Mouse (Mus musculus): ENCODE data around the gene Ifna5. TPM values are rescaled to one million over a fixed set of nuclear protein-coding genes. Genes with fewer than 3 reads are reported as not detected.
"Not testable (repeated sequence)": the region's sequence is repeated elsewhere in the genome, so short reads cannot be mapped to it uniquely, and the experiment has no call there.

The Ifna5 gene
- not detected for total RNA-seq (2022)

DNA sequence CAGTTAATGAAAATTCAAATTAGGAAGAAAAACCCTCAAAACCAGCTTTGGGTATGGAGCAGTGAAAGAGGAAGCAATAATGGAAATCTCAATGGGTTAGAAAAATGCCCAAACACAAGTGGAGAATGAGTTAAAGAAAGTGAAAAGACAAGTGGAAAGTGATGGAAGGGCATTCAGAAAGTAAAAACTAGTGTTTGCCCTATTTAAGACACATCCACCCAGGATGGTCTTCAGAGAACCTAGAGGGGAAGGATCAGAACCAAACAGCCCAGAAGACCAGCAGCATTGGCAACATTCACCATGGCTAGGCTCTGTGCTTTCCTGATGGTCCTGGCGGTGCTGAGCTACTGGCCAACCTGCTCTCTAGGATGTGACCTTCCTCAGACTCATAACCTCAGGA is at the start of gene Ifna5:
Gene Ifna5, plus strand, starts transcription at position 301 of the 400 bp plus-strand sequence.
- DNase-seq (ENCODE audit: low spot score in 2 of 2): not testable (repeated sequence)

GRCm38 (mm10) chr4:88788402-88788801 is 46.9 kb upstream of the Ifna5 start, which contains the start of gene Gm13277:
Gm13277 (plus strand) TSS chr4:88788632.
- DNase-seq (ENCODE audit: low spot score in 2 of 2): peak; percentile 25 to 55

GRCm38 (mm10) chr4:88791250-88791649 is 44.1 kb upstream of the Ifna5 start, which contains the start of gene Gm13278:
Gm13278 (plus strand) TSS chr4:88791550.
- not testable (repeated sequence) for DNase-seq (ENCODE audit: low spot score in 2 of 2)

DNA sequence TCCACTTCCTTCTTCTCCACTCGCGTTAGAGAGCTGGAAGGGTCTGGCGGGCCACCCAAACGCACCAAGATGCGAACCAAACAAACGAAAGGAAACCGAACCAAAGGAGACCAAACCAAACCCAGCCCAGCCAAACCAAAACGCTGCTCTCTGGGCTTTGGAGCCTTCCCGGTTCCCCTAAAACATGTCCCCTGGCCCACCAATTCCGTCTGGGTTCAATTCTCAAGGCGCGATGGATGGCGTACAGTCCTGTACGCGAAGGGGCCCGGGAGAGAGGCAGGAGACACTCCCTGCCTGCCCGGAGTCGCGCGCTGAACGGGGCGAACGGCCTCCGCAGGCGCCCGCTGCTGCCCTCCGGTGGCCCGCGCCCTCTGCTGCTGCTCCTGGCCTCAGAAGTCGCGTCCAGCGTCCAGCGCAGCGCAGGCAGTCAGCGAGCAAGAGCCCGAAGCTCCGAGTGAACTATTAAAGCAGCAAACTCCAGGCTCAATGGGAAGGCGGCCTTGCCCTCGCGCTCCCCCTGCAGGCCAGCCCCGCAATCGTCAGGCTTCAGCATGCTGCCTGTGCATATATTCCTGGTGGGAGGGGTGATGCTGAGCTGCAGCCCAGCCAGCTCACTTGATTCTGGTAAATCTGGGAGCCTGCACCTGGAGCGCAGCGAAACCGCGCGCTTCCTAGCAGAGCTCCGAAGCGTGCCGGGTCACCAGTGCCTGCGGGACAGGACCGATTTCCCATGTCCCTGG is 41.2 kb upstream of the Ifna5 start, which contains the start of gene Gm13275:
Gene Gm13275, plus strand, starts transcription at position 552 of the 740 bp plus-strand sequence.
- peak; percentile 62 to 66 for DNase-seq (ENCODE audit: low spot score in 2 of 2)

DNA sequence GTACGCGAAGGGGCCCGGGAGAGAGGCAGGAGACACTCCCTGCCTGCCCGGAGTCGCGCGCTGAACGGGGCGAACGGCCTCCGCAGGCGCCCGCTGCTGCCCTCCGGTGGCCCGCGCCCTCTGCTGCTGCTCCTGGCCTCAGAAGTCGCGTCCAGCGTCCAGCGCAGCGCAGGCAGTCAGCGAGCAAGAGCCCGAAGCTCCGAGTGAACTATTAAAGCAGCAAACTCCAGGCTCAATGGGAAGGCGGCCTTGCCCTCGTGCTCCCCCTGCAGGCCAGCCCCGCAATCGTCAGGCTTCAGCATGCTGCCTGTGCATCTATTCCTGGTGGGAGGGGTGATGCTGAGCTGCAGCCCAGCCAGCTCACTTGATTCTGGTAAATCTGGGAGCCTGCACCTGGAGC is 38.2 kb upstream of the Ifna5 start, which contains the start of gene Gm13279:
Gene Gm13279, plus strand, starts transcription at position 301 of the 400 bp plus-strand sequence.
- not testable (repeated sequence) for DNase-seq (ENCODE audit: low spot score in 2 of 2)

DNA sequence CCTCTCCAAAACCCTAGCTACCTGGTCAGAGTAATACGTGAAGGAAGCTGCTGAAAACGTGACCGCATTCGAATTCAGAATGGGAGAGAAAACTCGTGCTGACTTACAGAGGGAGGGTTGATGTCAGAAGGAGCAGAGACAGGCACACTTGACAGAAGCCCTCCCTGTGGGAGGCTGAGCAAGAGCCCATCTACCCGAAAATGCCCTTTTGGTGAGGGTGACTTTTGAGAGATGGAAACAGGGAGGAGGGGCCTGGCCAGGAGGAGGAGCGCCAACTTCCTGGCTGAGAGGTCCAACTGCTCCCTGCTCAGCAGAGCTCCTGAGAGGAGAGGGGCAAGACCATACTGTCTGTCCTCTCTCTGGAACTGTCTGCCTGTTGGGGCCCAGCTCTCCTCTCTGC is 36.0 kb upstream of the Ifna5 start, which contains the start of gene Gm13285:
Gene Gm13285, plus strand, starts transcription at position 301 of the 400 bp plus-strand sequence.
- not testable (repeated sequence) for DNase-seq (ENCODE audit: low spot score in 2 of 2)

GRCm38 (mm10) chr4:88802954-88803353 is 32.4 kb upstream of the Ifna5 start, which contains the start of gene Gm13287:
Gm13287 (plus strand) TSS chr4:88803254.
- not testable (repeated sequence) for DNase-seq (ENCODE audit: low spot score in 2 of 2)

DNA sequence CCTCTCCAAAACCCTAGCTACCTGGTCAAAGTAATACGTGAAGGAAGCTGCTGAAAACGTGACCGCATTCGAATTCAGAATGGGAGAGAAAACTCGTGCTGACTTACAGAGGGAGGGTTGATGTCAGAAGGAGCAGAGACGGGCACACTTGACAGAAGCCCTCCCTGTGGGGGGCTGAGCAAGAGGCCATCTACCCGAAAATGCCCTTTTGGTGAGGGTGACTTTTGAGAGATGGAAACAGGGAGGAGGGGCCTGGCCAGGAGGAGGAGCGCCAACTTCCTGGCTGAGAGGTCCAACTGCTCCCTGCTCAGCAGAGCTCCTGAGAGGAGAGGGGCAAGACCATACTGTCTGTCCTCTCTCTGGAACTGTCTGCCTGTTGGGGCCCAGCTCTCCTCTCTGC is 30.1 kb upstream of the Ifna5 start, which contains the start of gene Gm13288:
Gene Gm13288, plus strand, starts transcription at position 301 of the 400 bp plus-strand sequence.
- DNase-seq (ENCODE audit: low spot score in 2 of 2): not testable (repeated sequence)

DNA sequence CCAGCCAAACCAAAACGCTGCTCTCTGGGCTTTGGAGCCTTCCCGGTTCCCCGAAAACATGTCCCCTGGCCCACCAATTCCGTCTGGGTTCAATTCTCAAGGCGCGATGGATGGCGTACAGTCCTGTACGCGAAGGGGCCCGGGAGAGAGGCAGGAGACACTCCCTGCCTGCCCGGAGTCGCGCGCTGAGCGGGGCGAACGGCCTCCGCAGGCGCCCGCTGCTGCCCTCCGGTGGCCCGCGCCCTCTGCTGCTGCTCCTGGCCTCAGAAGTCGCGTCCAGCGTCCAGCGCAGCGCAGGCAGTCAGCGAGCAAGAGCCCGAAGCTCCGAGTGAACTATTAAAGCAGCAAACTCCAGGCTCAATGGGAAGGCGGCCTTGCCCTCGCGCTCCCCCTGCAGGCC is 29.6 kb upstream of the Ifna5 start:
- DNase-seq (ENCODE audit: low spot score in 2 of 2): not testable (repeated sequence)

DNA sequence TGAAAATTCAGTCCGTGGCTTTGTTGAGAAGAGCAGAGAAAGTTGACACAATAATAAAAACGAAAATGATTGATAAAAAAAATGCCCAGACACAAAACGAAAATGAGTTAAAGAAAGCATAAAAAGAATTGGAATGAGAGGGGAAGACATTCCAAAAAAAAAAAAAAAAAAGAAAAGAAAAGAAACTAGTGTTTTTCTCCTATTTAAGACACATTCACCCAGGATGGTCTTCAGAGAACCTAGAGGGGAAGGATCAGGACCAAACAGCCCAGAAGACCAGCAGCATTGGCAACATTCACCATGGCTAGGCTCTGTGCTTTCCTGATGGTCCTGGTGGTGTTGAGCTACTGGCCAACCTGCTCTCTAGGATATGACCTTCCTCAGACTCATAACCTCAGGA is 19.4 kb upstream of the Ifna5 start, which contains the start of gene Ifna7:
Gene Ifna7, plus strand, starts transcription at position 301 of the 400 bp plus-strand sequence.
- DNase-seq (ENCODE audit: low spot score in 2 of 2): no peak

- no peak for DNase-seq (ENCODE audit: low spot score in 2 of 2)
Observed at GRCm38 (mm10) chr4:88819659-88820058, 15.7 kb upstream of the Ifna5 start, which contains the start of gene Ifna11. Ifna11 (plus strand) TSS chr4:88819959.

DNA sequence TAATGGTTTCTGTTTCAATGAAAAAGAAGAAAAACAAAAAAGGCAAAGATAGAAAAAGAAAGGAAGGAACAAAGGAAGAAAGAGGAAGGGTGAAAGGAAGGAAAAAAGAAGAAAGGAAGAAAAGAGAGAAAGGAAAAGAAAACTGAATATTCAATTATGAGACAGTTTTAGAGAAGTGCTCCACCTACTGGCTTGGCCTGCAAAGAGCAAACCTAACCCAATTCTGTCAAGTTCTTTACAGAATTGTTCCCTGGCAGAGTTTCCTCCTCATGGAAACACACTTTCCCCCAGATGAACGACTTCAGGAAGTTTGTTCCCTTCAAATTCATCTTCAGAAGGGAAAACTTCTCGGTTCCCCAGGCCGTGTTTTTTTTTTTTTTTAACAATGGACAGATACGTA is 12.3 kb upstream of the Ifna5 start:
- DNase-seq (ENCODE audit: low spot score in 2 of 2): no peak

DNA sequence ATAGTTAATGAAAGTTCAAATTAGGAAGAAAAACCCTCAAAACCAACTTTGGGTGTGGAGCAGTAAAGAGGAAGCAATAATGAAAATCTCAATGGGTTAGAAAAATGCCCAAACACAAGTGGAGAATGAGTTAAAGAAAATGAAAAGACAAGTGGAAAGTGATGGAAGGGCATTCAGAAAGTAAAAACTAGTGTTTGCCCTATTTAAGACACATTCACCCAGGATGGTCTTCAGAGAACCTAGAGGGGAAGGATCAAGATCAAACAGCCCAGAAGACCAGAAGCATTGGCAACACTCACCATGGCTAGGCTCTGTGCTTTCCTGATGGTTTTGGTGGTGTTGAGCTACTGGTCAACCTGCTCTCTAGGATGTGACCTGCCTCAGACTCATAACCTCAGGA is 8.2 kb upstream of the Ifna5 start, which contains the start of gene Ifna6:
Gene Ifna6, plus strand, starts transcription at position 301 of the 400 bp plus-strand sequence.
- not testable (repeated sequence) for DNase-seq (ENCODE audit: low spot score in 2 of 2)

GRCm38 (mm10) chr4:88830523-88830922 is 4.8 kb upstream of the Ifna5 start:
- peak in 1 of 2 experiments; percentile 6 for DNase-seq (ENCODE audit: low spot score in 2 of 2)

- no peak for DNase-seq (ENCODE audit: low spot score in 2 of 2)
Observed at GRCm38 (mm10) chr4:88838828-88839227, 3.5 kb downstream of the Ifna5 start.

GRCm38 (mm10) chr4:88840058-88840457 is 4.7 kb downstream of the Ifna5 start:
- DNase-seq (ENCODE audit: low spot score in 2 of 2): no peak

GRCm38 (mm10) chr4:88841438-88841911 is 6.2 kb downstream of the Ifna5 start, which contains the start of gene Ifna4:
Ifna4 (plus strand) TSS chr4:88841861.
- DNase-seq (ENCODE audit: low spot score in 2 of 2): no peak

DNA sequence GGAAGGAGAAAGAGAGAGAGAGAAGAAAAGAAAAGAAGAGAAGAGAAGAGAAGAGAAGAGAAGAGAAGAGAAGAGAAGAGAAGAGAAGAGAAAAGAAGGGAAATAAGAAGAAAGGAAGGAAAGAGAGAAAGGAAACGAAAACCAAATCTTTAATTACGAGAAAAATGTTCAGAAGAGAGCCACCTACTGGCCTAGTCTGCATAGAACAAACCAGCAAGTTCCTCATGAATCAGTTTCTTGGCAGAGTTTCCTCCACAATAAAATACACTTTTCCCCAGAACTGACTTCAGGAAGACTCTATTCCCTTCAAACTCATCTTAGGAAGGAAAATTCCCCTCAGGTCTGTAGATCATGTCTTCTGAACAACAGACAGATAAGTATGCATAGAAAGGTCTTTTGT is 10.0 kb downstream of the Ifna5 start:
- no peak for DNase-seq (ENCODE audit: low spot score in 2 of 2)

DNA sequence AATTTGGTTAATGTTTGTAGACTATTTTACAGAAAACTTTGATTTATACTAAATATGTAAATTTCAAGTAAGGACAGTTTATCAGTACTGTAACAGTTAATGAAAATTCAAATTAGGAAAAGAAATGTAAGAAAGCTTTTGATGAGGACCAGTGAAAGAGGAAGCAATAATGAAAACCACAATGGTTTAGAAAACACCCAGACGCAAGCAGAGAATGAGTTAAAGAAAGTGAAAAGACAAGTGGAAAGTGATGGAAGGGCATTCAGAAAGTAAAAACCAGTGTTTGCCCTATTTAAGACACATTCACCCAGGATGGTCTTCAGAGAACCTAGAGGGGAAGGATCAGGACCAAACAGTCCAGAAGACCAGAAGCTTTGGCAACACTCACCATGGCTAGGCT is 14.4 kb downstream of the Ifna5 start, which contains the start of gene Ifna1:
Gene Ifna1, plus strand, starts transcription at position 390 of the 400 bp plus-strand sequence.
- no peak for DNase-seq (ENCODE audit: low spot score in 2 of 2)

DNA sequence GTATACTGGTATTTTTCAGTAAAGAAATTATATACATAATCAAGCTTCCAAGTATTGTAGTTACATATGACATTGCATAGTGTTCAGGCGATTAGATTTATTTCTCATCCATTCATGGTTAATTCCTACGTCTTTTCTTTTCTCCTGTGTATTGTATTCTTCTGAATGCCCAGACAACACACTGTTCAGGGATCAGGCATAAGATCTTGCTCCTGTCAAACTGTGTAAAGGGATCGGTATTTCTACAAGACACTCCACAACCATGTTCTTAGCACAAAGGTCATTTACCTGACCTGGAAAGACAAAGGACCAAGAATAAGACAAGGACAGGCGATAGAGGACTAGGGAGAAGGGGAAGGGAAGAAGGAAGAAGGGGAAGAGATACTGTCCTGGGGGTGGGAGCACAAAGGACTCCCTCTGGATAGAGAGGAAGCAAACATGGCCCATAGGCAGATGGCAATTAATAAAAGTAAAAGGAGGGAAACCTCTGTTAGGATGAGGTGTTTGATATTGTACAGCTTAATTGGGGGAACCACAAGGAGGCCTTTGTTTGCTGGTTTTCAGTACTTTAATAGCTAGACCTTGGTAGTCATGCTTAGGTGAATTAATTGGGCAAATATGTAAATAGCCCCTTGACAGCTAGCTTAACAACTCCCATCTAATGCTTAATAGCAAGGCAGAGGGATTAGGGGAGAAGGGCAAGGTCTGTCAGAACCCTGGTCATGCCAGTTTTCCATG is 15.9 kb downstream of the Ifna5 start:
- no peak for DNase-seq (ENCODE audit: low spot score in 2 of 2)

DNA sequence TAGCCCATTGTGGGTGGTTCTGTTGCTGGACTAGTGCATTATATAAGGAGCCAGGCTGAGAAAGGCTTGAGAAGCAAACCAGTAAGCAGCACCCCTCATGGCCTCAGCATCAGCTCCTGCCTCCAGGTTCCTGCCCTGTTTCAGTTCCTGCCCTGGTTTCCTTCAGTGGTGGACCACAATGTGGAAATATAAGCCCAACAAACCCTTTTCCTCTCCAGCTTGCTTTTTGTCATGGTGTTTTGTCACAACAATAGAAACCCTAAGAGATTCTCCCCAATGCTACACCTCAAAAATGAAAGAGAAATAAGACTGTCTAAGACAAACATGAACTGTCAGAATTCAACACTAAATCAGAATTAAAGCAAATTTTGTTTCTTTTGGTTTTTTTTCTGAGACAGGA is 23.9 kb downstream of the Ifna5 start:
- no peak for DNase-seq (ENCODE audit: low spot score in 2 of 2)

Measured in layer of hippocampus, adult 8-10 months (tissue).